Mouse (Mus musculus) liver, adult 2 months (tissue): ENCODE data around the gene Atp11b.

ENCODE experiments used
- CTCF ChIP-seq: fragments of 200-500 bp; IDR thresholded peaks from 2 replicates; pipeline ENCODE4 v1.5.1; 2011; ENCODE audit warnings: low read depth, low read length, control low read depth
- POLR2A ChIP-seq: fragments of 200-500 bp; IDR thresholded peaks from 2 replicates; pipeline ENCODE4 v1.6.1; 2011; ENCODE audit warnings: low read length, control low read depth; ENCODE audit not compliant: insufficient read depth; ENCODE audit errors: extremely low read depth

DNA sequence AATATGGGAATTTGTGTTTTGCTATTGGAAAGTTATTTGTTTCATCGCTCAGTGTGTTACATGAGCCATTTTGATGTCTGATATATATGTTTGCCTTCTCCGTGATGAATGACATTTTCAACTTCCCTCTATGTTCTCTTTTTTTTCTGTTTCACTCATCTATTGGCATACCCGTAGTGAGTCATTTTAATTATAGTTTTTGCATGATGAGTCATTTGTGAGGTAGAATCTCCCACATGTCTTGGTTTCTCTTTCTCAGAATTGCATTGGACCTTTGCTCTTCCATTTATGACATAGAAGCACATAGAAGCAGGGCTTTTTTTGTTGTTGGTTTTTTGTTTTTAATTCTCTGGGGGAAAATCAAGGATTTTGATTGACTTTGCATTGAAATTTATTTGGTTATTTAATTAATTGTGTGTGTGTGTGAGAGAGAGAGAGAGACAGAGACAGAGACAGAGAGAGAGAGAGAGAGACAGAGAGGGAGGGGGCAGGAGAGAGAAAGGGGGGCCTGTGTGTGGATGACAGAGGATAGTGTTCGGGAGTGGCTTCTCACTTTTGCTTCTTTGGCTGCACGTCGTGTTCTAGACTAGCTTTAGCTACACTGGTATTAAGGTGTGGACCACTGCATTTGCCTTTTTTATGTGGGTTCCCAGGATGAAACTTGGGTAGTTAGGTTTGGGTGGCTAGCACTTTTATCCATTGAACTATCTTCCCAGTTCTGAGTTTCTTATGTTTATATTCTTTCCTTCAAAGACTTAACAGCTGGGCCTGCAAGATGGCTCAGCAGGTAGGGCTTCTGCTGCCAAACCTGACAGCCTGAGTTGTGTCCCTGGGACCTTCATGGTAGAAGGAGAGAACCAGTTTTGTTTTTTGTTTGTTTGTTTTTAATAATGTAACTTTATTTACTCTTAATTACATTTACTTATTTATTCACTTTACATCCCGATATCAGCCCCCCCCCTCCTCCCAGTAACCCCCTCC lies 11.0 kb downstream of the Atp11b start:
- TF ChIP-seq CTCF, result no peak
- TF ChIP-seq POLR2A, result no peak
